Mouse (Mus musculus): ENCODE measurements around the gene Htr2a.

The Htr2a gene

DNA sequence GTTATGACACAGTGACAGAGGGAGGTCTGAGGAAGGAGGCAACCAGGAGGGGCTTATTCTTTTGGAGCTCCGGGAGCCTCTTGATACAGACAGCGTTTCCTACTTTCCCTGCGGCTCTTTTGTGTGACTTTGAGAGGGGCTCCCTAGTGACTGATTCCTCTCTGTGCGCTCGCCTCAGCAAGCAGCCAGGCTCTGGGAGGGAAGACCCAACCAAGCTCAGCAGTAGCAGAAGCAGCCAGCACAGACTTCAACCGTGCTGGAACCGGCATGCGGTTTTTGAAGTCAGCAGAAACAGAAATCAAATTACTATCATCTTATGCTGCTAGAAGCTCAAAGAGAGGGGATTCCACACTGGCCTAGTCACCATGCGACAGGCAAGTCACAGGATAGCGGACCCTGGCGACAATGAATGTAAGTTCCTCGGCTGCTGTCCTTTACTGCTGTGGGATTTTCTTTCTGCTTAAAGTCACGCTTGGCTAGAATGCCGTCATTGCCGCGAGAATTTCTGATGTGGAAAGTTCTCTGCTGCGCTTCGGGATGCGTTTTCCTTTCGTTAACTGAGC is at the start of gene Htr2a:
TSS of gene Htr2a (plus strand) at position 22 of the 563 bp plus-strand sequence.
- peak; percentile 16 to 26 for DNase-seq

DNA sequence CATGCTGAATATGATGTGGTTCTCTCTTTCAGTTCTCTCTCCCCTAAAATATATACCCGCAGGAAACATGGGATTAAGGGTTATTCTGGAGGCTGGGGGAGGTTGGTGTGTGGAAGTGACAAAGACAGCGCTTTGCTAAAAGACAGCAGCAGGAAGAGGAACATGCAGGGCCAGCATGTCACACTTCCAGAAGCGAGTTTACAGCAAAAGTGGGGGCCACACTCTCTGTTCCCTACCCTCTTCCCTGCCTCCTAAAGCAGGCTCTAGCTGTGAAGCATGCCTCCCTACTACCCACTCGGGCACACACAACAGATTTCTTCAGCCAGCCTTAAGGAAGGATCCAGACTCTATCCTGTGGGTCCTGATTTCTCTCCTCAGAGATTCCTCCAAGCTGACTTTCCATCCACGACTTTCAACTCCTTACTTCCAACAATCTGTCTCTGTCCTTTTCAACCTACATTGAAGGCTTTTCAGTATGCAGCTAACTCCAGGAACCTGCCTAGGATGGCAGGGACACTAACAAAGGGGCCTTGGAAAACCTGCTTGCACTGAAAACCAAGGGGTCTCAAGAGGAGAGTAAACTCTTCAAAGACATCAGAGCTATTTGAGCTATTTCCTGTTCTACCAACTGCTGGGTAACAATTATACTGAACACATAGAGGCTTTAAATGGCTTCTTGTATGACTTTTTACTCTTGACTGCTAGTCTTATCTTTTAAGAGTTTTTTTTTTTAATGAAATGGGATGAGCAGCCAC is 39.1 kb upstream of the Htr2a start:
- DNase-seq, result no peak

DNA sequence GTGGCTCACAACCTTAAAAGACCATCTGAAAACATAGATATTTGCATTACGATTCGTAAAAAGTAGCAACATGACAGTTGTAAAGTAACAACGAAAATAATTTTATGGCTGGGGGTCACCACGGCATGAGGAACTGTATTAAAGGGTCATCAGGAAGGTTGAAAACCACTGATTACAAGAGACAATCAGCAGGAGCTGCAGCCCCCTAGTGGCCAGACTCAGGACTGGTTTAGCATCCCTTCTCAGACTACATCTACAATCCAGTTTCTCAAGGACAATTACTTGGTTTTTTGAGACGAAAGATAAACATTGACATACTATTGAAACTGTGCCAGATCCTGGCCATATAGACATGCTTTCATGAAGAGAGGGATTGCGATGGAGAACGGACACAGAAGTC is 38.1 kb upstream of the Htr2a start:
- peak; percentile 81 to 85 for DNase-seq

GRCm38 (mm10) chr14:74603131-74603766 is 37.4 kb upstream of the Htr2a start:
- DNase-seq, result no peak

DNA sequence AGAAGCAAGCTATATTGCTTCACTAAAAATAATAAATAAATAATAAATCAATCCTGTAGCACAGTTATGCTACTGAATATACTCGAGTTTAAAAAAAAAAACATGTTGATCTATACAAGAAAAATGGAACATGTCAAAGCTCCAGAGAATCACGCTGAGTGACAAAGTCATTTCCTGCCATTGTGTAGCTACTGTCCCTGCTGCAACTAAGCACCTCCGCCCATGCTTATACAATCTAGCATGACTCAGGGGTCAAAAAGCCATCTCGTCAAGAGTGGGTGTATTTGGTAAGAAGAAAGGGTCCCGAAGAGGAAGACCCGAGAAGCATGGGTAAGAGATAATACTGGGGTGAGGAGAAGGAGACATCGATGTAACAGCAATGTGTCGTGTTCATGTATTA is 29.3 kb upstream of the Htr2a start:
- DNase-seq, result no peak

- DNase-seq, result peak; percentile 10 to 20
These were observed 21.8 kb upstream of the Htr2a start for GRCm38 (mm10) chr14:74618858-74619257.

- peak; percentile 26 to 40 for DNase-seq
These were observed 2.6 kb upstream of the Htr2a start for GRCm38 (mm10) chr14:74638071-74638470.

- peak in 1 of 2 experiments; percentile 6 for DNase-seq
These were observed 1.1 kb downstream of the Htr2a start for GRCm38 (mm10) chr14:74641668-74642230.

- DNase-seq, result peak; percentile 88 to 92
These were observed 2.7 kb downstream of the Htr2a start for GRCm38 (mm10) chr14:74643296-74643695.

DNA sequence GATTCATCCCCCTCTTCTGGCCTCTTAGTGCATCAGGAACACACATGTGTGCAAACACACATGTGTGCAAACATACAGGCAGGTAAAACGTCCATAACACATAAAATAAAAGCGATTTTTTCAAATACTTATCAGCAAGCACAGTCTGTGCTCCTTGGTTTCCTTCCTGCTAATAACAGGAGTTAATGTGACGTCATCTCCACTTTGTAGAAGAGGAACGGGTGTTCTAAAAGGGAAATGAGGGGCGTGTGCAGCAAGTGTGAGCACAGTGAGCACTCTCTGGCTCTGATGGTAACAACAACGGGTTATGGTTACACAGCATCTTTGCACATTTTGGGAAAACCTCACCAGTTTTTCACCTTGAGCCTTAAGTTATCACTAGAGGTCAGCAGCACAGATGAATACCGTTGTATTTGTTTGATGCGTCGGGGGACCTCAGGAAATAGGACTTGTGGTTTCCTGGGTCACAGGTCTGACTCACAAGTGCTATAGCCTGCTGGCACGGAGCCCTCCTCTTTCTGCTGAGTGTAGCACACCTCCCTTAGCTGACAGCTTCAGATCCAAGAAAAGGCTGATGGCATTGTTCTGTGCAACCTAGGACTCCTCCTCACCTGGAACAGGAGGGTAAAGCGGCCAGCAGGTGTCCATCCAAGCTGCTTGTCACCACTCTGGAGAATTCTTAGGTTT is 5.6 kb downstream of the Htr2a start:
- no peak for DNase-seq

GRCm38 (mm10) chr14:74650001-74650400 is 9.4 kb downstream of the Htr2a start:
- DNase-seq, result no peak

DNA sequence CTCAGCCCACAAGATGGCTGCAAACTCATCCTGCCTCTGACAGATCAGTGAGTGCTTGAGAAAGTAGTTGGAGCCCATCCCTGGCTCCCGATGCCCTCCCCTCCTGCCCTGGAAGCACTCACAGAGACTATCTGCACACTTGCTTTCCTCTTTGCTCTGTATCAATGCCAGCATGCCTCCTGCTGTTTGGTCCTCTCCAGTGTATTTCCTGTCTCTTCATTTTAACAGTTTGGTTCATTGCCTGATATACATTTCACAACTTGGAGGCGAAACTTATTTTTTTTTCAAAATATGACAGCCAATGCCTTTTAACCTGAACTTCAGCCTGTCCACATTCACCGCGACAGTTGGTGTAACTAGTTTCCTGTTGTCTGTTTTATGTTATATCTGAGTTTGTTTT is 11.0 kb downstream of the Htr2a start:
- DNase-seq, result no peak

GRCm38 (mm10) chr14:74657227-74657626 is 16.6 kb downstream of the Htr2a start:
- no peak for DNase-seq

GRCm38 (mm10) chr14:74659411-74659841 is 18.8 kb downstream of the Htr2a start:
- DNase-seq, result no peak

DNA sequence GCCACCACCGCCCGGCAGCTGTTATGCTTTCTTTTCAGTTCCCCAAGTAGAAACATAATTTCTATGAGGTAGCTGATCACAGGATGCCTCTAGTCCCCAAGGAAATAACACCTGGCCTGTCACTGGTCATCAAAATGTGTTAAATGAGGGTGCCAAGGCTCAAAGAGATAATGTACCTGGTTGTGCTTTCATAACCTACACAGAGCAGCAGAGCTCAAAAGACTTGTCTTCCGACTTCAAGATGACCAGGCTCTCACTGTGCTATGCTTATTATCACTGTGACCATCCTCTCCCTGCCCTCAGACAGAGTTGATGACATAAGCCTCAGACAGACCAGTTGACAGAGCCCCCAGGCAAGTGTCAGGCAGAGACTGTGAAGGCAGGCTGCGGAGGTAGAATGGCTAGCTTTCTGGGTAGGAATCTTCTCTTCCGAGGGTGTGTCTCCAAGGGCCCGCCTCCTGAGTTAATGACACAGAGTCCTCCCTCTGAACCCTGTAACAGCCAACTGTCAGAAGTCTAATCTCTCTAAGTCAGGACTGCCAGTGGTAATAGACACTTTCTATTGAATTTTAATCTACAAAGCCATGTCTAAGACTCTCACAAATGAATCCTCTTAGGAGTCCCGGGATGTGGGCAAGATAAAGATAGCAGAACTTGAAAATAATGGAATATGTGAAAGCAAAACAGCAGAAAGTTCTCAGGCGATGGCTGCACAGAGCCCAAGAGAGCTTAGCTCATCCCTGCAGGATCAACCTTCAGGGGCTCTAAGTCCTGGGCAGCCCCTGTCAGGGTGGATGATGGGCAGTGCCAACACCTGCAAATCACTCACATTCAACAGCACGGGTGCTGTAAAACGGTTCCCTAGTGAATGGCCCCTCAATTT is 31.7 kb downstream of the Htr2a start:
- DNase-seq, result no peak

GRCm38 (mm10) chr14:74673020-74673350 is 32.3 kb downstream of the Htr2a start:
- no peak for DNase-seq

DNA sequence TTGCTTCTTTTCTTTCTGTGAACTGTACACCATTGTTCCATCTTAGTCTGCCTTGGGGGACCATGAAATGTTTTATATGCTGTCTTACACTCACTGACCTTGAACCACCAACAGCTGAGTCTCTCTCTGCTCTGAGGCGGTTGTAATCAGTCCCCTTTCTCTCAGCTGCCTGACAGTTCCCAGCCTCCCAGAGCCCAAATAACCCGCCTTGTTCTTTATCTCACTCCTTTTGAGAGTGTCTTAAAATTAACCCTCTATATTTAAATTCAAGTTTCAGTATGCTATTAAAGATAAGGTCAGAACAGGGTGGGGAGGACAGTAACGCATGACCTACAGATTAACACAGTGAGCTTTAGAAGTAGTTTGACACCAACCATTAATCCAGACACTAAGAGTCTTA is 32.9 kb downstream of the Htr2a start:
- DNase-seq, result no peak

DNA sequence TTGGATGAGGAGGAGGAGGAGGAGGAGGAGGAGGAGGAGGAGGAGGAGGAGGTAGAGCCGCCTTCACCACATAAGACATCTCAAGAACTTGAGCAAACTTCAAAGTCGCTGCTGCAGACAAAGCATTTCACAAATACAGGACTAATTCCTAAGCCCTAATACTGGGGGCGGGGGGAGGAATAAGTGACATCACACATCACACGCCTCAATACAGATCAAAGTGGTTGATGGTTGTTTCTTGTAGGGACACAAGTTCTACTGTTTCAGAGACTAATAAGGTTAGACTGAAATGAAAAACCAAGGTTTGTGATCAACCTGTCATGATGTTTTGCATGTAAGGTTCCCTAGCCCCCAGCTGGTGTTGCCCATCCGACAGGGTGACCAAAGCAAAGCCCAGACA is 39.2 kb downstream of the Htr2a start:
- no peak for DNase-seq

GRCm38 (mm10) chr14:74684298-74684978 is 43.8 kb downstream of the Htr2a start:
- DNase-seq, result no peak

- DNase-seq, result no peak
These were observed 51.3 kb downstream of the Htr2a start for GRCm38 (mm10) chr14:74691963-74692362.

- no peak for DNase-seq
These were observed 56.1 kb downstream of the Htr2a start for GRCm38 (mm10) chr14:74696766-74697165.

DNA sequence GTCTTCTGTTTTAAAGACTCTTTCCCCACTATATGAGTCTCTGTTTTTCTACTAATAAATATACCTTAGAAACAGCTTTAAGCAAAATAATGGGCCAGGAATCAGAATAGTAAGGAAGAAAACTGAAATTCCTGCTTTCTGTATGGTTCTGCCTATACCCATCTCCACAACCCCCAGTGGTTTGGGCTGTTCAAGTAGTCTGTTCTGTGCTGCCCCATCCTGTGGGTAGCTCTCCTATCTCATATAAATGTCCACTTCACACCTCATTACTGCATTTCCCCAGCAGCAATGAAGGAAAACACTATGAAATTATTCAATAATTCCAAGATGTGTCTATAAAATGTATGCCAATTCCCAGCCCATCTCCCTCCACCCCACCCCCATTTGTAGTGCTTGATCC is 56.8 kb downstream of the Htr2a start:
- DNase-seq, result no peak
